Mouse (Mus musculus): ENCODE results near the gene Tmem235. TPM values are rescaled to one million over a fixed set of nuclear protein-coding genes. Genes with fewer than 3 reads are reported as not detected.
A peak's percentile ranks its signal among the peaks of the same experiment; 100 is the strongest.

Tmem235 gene
- polyA plus RNA-seq, 1 experiment from 2014 or later = not detected

GRCm38 (mm10) chr11:117877917-117878745 lies 17.6 kb downstream of the Tmem235 start:
- no peaks in the 10 kb centered on the region for H3K9me3 ChIP-seq (ENCODE audit: control insufficient read depth, low read length)
- DNase-seq (ENCODE audit: low spot score) (peak; percentile 72), ATAC-seq (ENCODE audit: low read depth) (peak; percentile 44; the same call in 1 of the 2 replicates)
- H3K4me2 ChIP-seq (ENCODE audit: low read depth, low read length) = peak overlapping the region; percentile 32; the same call in 1 of the 2 replicates
- no peaks in the 10 kb centered on the region for H3K36me3 ChIP-seq (ENCODE audit: control insufficient read depth, insufficient read depth, low read length)
- H3K27me3 ChIP-seq (replicated peaks; ENCODE audit: control insufficient read depth, insufficient read depth, low read length) = no peaks in the 10 kb centered on the region
- H3K4me1 ChIP-seq (ENCODE audit: control insufficient read depth, insufficient read depth, low read length) = peaks cover 13% of the 10 kb centered on the region
- H3K27ac ChIP-seq (replicated peaks; ENCODE audit: low read depth, low read length) = peak overlapping the region; percentile 49
- no peak overlapping the region for H3K4me3 ChIP-seq (ENCODE audit: low read depth, low read length)
- WGBS = 17% methylated on average over 11 of the region's 13 CpGs
- peak overlapping the region; percentile 50 for H3K9ac ChIP-seq (ENCODE audit: low read depth, low read length)

DNA sequence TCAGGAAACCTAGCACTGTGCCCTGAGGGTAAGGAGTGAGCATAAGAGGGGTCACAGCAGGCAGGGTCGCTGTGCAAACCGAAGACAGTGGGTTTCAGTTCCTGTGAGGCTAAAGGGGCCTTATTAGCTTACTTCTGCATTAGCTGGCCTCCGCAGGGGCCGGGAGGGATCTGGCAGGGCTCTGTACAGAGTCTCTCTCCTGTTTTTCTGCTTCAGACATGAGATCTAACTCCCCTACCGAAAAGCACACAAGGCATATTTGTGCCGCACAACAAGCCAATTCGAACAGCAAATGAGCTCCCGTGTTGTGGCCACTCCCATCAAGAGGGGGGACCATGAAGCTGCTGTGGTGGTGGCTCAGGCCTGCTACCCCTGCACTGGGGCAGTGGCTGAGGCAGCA lies 18.3 kb downstream of the Tmem235 start:
- H3K9ac ChIP-seq (ENCODE audit: low read depth, low read length) = peak overlapping the region; percentile 50
- no peak for DNase-seq (ENCODE audit: low spot score)
- peak overlapping the region; percentile 32; the same call in 1 of the 2 replicates for H3K4me2 ChIP-seq (ENCODE audit: low read depth, low read length)
- peaks cover 18% of the 10 kb centered on the region for H3K4me1 ChIP-seq (ENCODE audit: control insufficient read depth, insufficient read depth, low read length)
- no peaks in the 10 kb centered on the region for H3K9me3 ChIP-seq (ENCODE audit: control insufficient read depth, low read length)
- ATAC-seq (ENCODE audit: low read depth) = no peak; the same call in 1 of the 2 replicates
- H3K36me3 ChIP-seq (ENCODE audit: control insufficient read depth, insufficient read depth, low read length) = no peaks in the 10 kb centered on the region
- peak overlapping the region; percentile 49 for H3K27ac ChIP-seq (replicated peaks; ENCODE audit: low read depth, low read length)
- no peaks in the 10 kb centered on the region for H3K27me3 ChIP-seq (replicated peaks; ENCODE audit: control insufficient read depth, insufficient read depth, low read length)
- WGBS = 13% methylated on average over 8 of the region's 8 CpGs
- H3K4me3 ChIP-seq (ENCODE audit: low read depth, low read length) = no peak overlapping the region

DNA sequence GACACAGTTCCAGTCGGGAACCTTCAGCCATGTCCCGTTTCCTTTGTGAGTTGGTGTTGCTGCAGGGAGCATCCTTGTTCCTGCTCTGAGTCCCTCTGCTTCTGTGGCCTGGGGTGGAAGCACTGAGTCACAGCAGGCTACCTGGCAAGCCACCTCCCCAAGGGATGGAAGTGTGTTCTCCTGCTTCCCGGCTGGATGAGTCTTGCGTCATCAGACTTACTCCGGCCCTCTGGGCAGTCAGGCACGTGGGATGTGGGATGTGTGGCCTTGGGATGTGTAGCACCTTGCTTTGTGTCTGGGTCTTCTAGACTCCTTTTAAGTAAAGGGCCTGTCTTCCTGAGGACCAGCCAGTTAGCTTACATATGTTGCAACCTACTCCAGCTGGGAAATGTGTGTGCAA lies 19.1 kb downstream of the Tmem235 start:
- WGBS = 80% methylated on average over 6 of the region's 6 CpGs
- Histone ChIP-seq H3K36me3 (ENCODE audit: control insufficient read depth, insufficient read depth, low read length) (no peaks in the 10 kb centered on the region), H3K27ac (replicated peaks; ENCODE audit: low read depth, low read length) (no peak overlapping the region), H3K4me3 (ENCODE audit: low read depth, low read length) (no peak overlapping the region), H3K9me3 (ENCODE audit: control insufficient read depth, low read length) (no peaks in the 10 kb centered on the region), H3K4me1 (ENCODE audit: control insufficient read depth, insufficient read depth, low read length) (peaks cover 20% of the 10 kb centered on the region), H3K4me2 (ENCODE audit: low read depth, low read length) (no peak overlapping the region), H3K9ac (ENCODE audit: low read depth, low read length) (no peak overlapping the region), H3K27me3 (replicated peaks; ENCODE audit: control insufficient read depth, insufficient read depth, low read length) (no peaks in the 10 kb centered on the region)
- DNase-seq (ENCODE audit: low spot score) (no peak), ATAC-seq (ENCODE audit: low read depth) (no peak)

DNA sequence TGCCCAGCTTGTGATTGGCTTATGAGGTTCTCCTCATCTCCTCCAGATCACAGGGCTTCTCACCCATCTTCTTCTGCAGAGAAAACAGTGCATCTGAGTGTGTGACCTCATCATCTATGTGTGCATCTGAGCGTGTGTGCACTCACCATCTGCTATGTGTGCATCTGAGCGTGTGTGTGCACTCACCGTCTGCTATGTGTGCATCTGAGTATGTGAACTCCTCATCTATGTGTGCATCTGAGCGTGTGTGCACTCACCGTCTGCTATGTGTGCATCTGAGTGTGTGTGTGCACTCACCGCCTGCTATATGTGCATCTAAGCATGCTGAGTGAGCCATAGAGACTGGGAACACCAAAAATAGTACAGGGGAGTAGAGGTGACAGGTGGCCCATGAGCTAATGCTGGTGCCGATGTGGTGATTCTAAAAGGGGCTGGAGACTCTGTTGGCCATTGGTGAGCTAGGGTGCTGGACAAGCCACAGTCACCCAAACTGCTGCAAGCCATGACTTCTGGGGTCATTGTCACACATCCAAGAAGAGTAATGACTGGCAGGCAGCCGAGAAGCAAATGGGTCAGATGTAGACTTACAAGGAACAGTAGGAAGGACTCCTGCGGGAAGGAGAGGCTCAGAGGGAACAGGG lies 19.9 kb downstream of the Tmem235 start:
- Histone ChIP-seq H3K4me3 (ENCODE audit: low read depth, low read length) (no peak overlapping the region), H3K27me3 (replicated peaks; ENCODE audit: control insufficient read depth, insufficient read depth, low read length) (no peaks in the 10 kb centered on the region), H3K9me3 (ENCODE audit: control insufficient read depth, low read length) (no peaks in the 10 kb centered on the region), H3K36me3 (ENCODE audit: control insufficient read depth, insufficient read depth, low read length) (no peaks in the 10 kb centered on the region), H3K4me2 (ENCODE audit: low read depth, low read length) (no peak overlapping the region), H3K27ac (replicated peaks; ENCODE audit: low read depth, low read length) (no peak overlapping the region), H3K4me1 (ENCODE audit: control insufficient read depth, insufficient read depth, low read length) (peaks cover 20% of the 10 kb centered on the region), H3K9ac (ENCODE audit: low read depth, low read length) (no peak overlapping the region)
- ATAC-seq (ENCODE audit: low read depth) = no peak
- DNase-seq (ENCODE audit: low spot score) = no peak
- 88% methylated on average over 9 of the region's 9 CpGs for WGBS

DNA sequence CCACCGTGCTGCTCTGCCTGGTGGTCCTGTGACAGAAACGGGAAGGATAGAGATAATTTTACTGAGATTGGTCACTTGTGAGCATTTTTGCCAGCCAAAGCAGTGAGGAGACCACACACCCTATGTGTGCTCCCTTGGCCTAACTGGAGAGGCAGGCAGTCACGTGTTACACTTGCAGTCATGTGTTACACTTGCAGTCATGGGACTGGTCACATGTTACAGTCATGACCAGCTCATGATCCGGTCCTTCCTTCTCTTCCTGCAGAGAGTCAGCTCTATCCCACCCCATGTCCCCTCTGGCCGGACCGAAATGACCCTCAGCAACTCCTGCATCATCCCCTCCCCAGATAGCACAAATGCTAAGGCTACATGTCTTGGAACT lies 20.4 kb downstream of the Tmem235 start:
- Histone ChIP-seq H3K9ac (ENCODE audit: low read depth, low read length) (no peak overlapping the region), H3K27me3 (replicated peaks; ENCODE audit: control insufficient read depth, insufficient read depth, low read length) (no peaks in the 10 kb centered on the region), H3K36me3 (ENCODE audit: control insufficient read depth, insufficient read depth, low read length) (no peaks in the 10 kb centered on the region), H3K4me2 (ENCODE audit: low read depth, low read length) (no peak overlapping the region), H3K4me3 (ENCODE audit: low read depth, low read length) (no peak overlapping the region), H3K4me1 (ENCODE audit: control insufficient read depth, insufficient read depth, low read length) (peaks cover 20% of the 10 kb centered on the region), H3K27ac (replicated peaks; ENCODE audit: low read depth, low read length) (no peak overlapping the region), H3K9me3 (ENCODE audit: control insufficient read depth, low read length) (no peaks in the 10 kb centered on the region)
- DNase-seq (ENCODE audit: low spot score) (no peak), ATAC-seq (ENCODE audit: low read depth) (no peak)
- 80% methylated on average over 6 of the region's 6 CpGs for WGBS

DNA sequence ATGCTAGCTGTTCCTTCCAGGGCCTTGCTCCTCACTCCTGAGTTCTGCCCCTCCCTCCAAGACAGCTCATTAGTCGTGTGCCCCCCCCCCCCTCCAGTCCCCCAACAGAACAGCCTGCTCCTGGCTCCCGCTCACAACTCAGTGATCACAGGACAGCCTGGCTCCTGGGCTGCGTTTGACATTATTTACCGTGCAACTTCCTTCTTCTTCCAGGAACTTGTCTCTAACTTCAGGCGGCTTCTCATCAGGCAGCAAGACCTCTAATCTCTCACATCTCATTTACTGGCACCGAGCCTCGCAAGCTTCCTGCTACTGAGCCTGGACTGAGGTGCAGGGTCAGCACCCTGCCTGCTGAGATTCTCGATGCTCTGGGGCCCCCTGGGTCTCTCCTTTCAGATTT lies 21.2 kb downstream of the Tmem235 start:
- ATAC-seq (ENCODE audit: low read depth) (no peak), DNase-seq (ENCODE audit: low spot score) (peak; percentile 56)
- Histone ChIP-seq H3K27me3 (replicated peaks; ENCODE audit: control insufficient read depth, insufficient read depth, low read length) (no peaks in the 10 kb centered on the region), H3K4me3 (ENCODE audit: low read depth, low read length) (no peak overlapping the region), H3K9ac (ENCODE audit: low read depth, low read length) (no peak overlapping the region), H3K4me1 (ENCODE audit: control insufficient read depth, insufficient read depth, low read length) (peaks cover 20% of the 10 kb centered on the region), H3K4me2 (ENCODE audit: low read depth, low read length) (no peak overlapping the region), H3K36me3 (ENCODE audit: control insufficient read depth, insufficient read depth, low read length) (no peaks in the 10 kb centered on the region), H3K27ac (replicated peaks; ENCODE audit: low read depth, low read length) (no peak overlapping the region), H3K9me3 (ENCODE audit: control insufficient read depth, low read length) (no peaks in the 10 kb centered on the region)
- WGBS = 11% methylated on average over 8 of the region's 8 CpGs

GRCm38 (mm10) chr11:117882208-117882607 lies 21.7 kb downstream of the Tmem235 start:
- 75% methylated on average over 1 of the region's 1 CpGs for WGBS
- H3K27ac ChIP-seq (replicated peaks; ENCODE audit: low read depth, low read length) = no peak overlapping the region
- no peak overlapping the region for H3K4me3 ChIP-seq (ENCODE audit: low read depth, low read length)
- H3K27me3 ChIP-seq (replicated peaks; ENCODE audit: control insufficient read depth, insufficient read depth, low read length) = no peaks in the 10 kb centered on the region
- H3K4me2 ChIP-seq (ENCODE audit: low read depth, low read length) = no peak overlapping the region
- no peak overlapping the region for H3K9ac ChIP-seq (ENCODE audit: low read depth, low read length)
- H3K4me1 ChIP-seq (ENCODE audit: control insufficient read depth, insufficient read depth, low read length) = peaks cover 20% of the 10 kb centered on the region
- no peaks in the 10 kb centered on the region for H3K36me3 ChIP-seq (ENCODE audit: control insufficient read depth, insufficient read depth, low read length)
- H3K9me3 ChIP-seq (ENCODE audit: control insufficient read depth, low read length) = no peaks in the 10 kb centered on the region
- no peak for ATAC-seq (ENCODE audit: low read depth)
- no peak for DNase-seq (ENCODE audit: low spot score)

DNA sequence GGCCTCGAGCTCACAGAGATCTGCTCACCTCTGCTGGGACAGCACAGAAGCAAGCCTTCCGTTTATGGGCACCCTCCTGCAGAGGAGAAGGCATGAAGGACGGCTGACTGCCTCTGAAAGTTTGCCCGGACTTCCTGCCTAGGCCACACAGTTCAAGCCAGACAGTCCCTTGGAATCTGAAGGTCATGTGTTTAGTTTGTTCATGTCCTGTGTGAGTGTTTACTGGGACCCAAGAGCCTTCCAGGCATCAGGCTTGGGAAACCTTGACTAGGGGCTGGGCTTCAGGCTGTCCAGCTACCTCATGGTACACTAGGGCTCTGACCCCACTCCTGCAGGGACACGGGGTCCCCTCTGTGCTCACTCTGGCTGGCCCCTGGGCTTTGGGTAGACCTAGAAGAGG lies 25.4 kb downstream of the Tmem235 start:
- Histone ChIP-seq H3K4me3 (ENCODE audit: low read depth, low read length) (no peak overlapping the region), H3K9ac (ENCODE audit: low read depth, low read length) (no peak overlapping the region), H3K36me3 (ENCODE audit: control insufficient read depth, insufficient read depth, low read length) (no peaks in the 10 kb centered on the region), H3K9me3 (ENCODE audit: control insufficient read depth, low read length) (no peaks in the 10 kb centered on the region), H3K4me2 (ENCODE audit: low read depth, low read length) (no peak overlapping the region), H3K4me1 (ENCODE audit: control insufficient read depth, insufficient read depth, low read length) (peaks cover 37% of the 10 kb centered on the region), H3K27me3 (replicated peaks; ENCODE audit: control insufficient read depth, insufficient read depth, low read length) (peaks cover 3% of the 10 kb centered on the region), H3K27ac (replicated peaks; ENCODE audit: low read depth, low read length) (no peak overlapping the region)
- ATAC-seq (ENCODE audit: low read depth) (no peak), DNase-seq (ENCODE audit: low spot score) (no peak)
- WGBS = 49% methylated on average over 5 of the region's 5 CpGs

Data from embryonic facial prominence, embryonic 14.5 days (tissue).